Mouse (Mus musculus) stomach, embryonic 16.5 days (tissue): ENCODE data around the gene Pax8. TPM values are rescaled to one million over a fixed set of nuclear protein-coding genes. Genes with fewer than 3 reads are reported as not detected.

ENCODE experiments used
- ATAC-seq: fragments of 200-750 bp; cut with Nextera tagmentation; 2 replicates; pipeline ENCODE4 v1.8.0; 2017; ENCODE audit warnings: moderate number of reproducible peaks, moderate TSS enrichment; ENCODE audit not compliant: insufficient read depth, low FRiP score
- H3K27ac ChIP-seq: fragments of 300-500 bp; sonication (generic); 2 replicates; pipeline ENCODE4 v1.5.1; 2014; ENCODE audit warnings: low read length
- H3K27me3 ChIP-seq: fragments of 300-500 bp; sonication (generic); 2 replicates; pipeline ENCODE4 v1.6.1; 2014; ENCODE audit warnings: low read length, control low read depth, mixed read lengths; ENCODE audit not compliant: control insufficient read depth, insufficient read depth
- H3K36me3 ChIP-seq: fragments of 300-500 bp; sonication (generic); 2 replicates; pipeline ENCODE4 v1.6.1; 2014; ENCODE audit warnings: low read length; ENCODE audit not compliant: control insufficient read depth, insufficient read depth
- H3K4me1 ChIP-seq: fragments of 300-500 bp; sonication (generic); 2 replicates; pipeline ENCODE4 v1.6.1; 2014; ENCODE audit warnings: low read length, control low read depth, mixed read lengths; ENCODE audit not compliant: control insufficient read depth, insufficient read depth
- H3K4me2 ChIP-seq: fragments of 300-500 bp; sonication (generic); 2 replicates; pipeline ENCODE4 v1.6.1; 2014; ENCODE audit warnings: low read depth, low read length, mixed read lengths
- H3K4me3 ChIP-seq: fragments of 300-500 bp; sonication (generic); replicated peaks from 2 replicates; pipeline ENCODE4 v1.5.1; 2014; ENCODE audit warnings: mild to moderate bottlenecking, low read length
- H3K9ac ChIP-seq: fragments of 300-500 bp; sonication (generic); 2 replicates; pipeline ENCODE4 v1.6.1; 2014; ENCODE audit warnings: low read length
- H3K9me3 ChIP-seq: fragments of 300-500 bp; sonication (generic); replicated peaks from 2 replicates; pipeline ENCODE4 v1.6.1; 2016; ENCODE audit warnings: low read length, control low read depth; ENCODE audit not compliant: control insufficient read depth
- WGBS: fragments of 180-500 bp; shearing (Covaris S2); extraction: QIAGEN DNeasy Blood & Tissue Kit; methylation state at CpG from one replicate; pipeline ENCODE4 v1.1.7; 2014; 5-methylcytosine and 5-hydroxymethylcytosine counted together
- polyA plus RNA-seq: library from polyadenylated mRNA; unstranded; fragments of >200 nt; fragmentation: Nextera tagmentation; extraction: Ambion mirVana; gene quantifications from 2 replicates; pipeline ENCODE4 v1.2.1, GENCODE M21; 2015

Gene Pax8
- polyA plus RNA-seq, 1 experiment from 2014 or later, result 0.17 TPM

- 72% methylated on average over 4 of the region's 4 CpGs for WGBS
- H3K4me1 ChIP-seq, result no peaks in the 10 kb centered on the region
- no peak overlapping the region for H3K4me3 ChIP-seq
- no peak overlapping the region for H3K9ac ChIP-seq
- H3K27me3 ChIP-seq, result no peaks in the 10 kb centered on the region
- H3K27ac ChIP-seq, result no peak overlapping the region
- no peaks in the 10 kb centered on the region for H3K9me3 ChIP-seq
- H3K36me3 ChIP-seq, result no peaks in the 10 kb centered on the region
- ATAC-seq, result no peak
- no peak overlapping the region for H3K4me2 ChIP-seq
Measured at GRCm38 (mm10) chr2:24429806-24430205, 45.6 kb downstream of the Pax8 start.

- no peak overlapping the region for H3K27ac ChIP-seq
- no peaks in the 10 kb centered on the region for H3K9me3 ChIP-seq
- H3K27me3 ChIP-seq, result no peaks in the 10 kb centered on the region
- WGBS, result 50% methylated on average over 12 of the region's 12 CpGs
- peak; percentile 40; the same call in 1 of the 2 replicates for ATAC-seq
- H3K4me2 ChIP-seq, result no peak overlapping the region
- H3K4me1 ChIP-seq, result no peaks in the 10 kb centered on the region
- no peak overlapping the region for H3K9ac ChIP-seq
- no peaks in the 10 kb centered on the region for H3K36me3 ChIP-seq
- no peak overlapping the region for H3K4me3 ChIP-seq
Measured at GRCm38 (mm10) chr2:24427866-24428675, 47.3 kb downstream of the Pax8 start.

- no peaks in the 10 kb centered on the region for H3K36me3 ChIP-seq
- no peak overlapping the region for H3K27ac ChIP-seq
- H3K27me3 ChIP-seq, result no peaks in the 10 kb centered on the region
Measured at GRCm38 (mm10) chr2:24425630-24426029, 49.8 kb downstream of the Pax8 start.

GRCm38 (mm10) chr2:24422815-24423214 is 52.6 kb downstream of the Pax8 start:
- Histone ChIP-seq H3K9ac (no peak overlapping the region), H3K4me2 (no peak overlapping the region), H3K27me3 (no peaks in the 10 kb centered on the region), H3K4me3 (no peak overlapping the region), H3K4me1 (no peaks in the 10 kb centered on the region), H3K9me3 (no peaks in the 10 kb centered on the region), H3K27ac (no peak overlapping the region), H3K36me3 (no peaks in the 10 kb centered on the region)
- peak; percentile 56; the same call in 1 of the 2 replicates for ATAC-seq
- 70% methylated on average over 3 of the region's 3 CpGs for WGBS

More at GRCm38 (mm10) chr2:24425630-24426029, 49.8 kb downstream of the Pax8 start:
- no peak for ATAC-seq
- Histone ChIP-seq H3K9me3 (no peaks in the 10 kb centered on the region), H3K4me3 (no peak overlapping the region), H3K9ac (no peak overlapping the region), H3K4me2 (no peak overlapping the region), H3K4me1 (no peaks in the 10 kb centered on the region)
- WGBS, result 78% methylated on average over 2 of the region's 2 CpGs

GRCm38 (mm10) chr2:24421211-24421863 is 54.1 kb downstream of the Pax8 start:
- H3K4me2 ChIP-seq, result no peak overlapping the region
- H3K9ac ChIP-seq, result no peak overlapping the region
- peaks cover 9% of the 10 kb centered on the region for H3K4me1 ChIP-seq
- no peaks in the 10 kb centered on the region for H3K36me3 ChIP-seq
- no peaks in the 10 kb centered on the region for H3K9me3 ChIP-seq
- 83% methylated on average over 6 of the region's 6 CpGs for WGBS
- ATAC-seq, result no peak
- no peaks in the 10 kb centered on the region for H3K27me3 ChIP-seq
- H3K27ac ChIP-seq, result no peak overlapping the region
- H3K4me3 ChIP-seq, result no peak overlapping the region

- no peak overlapping the region for H3K4me3 ChIP-seq
- H3K27ac ChIP-seq, result peak overlapping the region; percentile 30; the same call in 1 of the 2 replicates
- no peaks in the 10 kb centered on the region for H3K36me3 ChIP-seq
- ATAC-seq, result no peak
- WGBS, result 87% methylated on average over 4 of the region's 4 CpGs
- peaks cover 26% of the 10 kb centered on the region for H3K4me1 ChIP-seq
- no peak overlapping the region for H3K4me2 ChIP-seq
- H3K27me3 ChIP-seq, result no peaks in the 10 kb centered on the region
- H3K9ac ChIP-seq, result no peak overlapping the region
- no peaks in the 10 kb centered on the region for H3K9me3 ChIP-seq
Measured at GRCm38 (mm10) chr2:24417564-24417963, 57.8 kb downstream of the Pax8 start.

- Histone ChIP-seq H3K36me3 (no peaks in the 10 kb centered on the region), H3K4me2 (no peak overlapping the region), H3K9me3 (no peaks in the 10 kb centered on the region), H3K9ac (no peak overlapping the region), H3K4me1 (peaks cover 27% of the 10 kb centered on the region), H3K4me3 (no peak overlapping the region), H3K27me3 (no peaks in the 10 kb centered on the region), H3K27ac (peak overlapping the region; percentile 4; the same call in 1 of the 2 replicates)
- WGBS, result 16% methylated on average over 2 of the region's 2 CpGs
- no peak for ATAC-seq
Measured at GRCm38 (mm10) chr2:24417106-24417505, 58.3 kb downstream of the Pax8 start.

GRCm38 (mm10) chr2:24416668-24417067 is 58.7 kb downstream of the Pax8 start:
- H3K9me3 ChIP-seq, result no peaks in the 10 kb centered on the region
- H3K4me3 ChIP-seq, result no peak overlapping the region
- peaks cover 27% of the 10 kb centered on the region for H3K4me1 ChIP-seq
- H3K4me2 ChIP-seq, result no peak overlapping the region
- peak overlapping the region; percentile 8; the same call in 1 of the 2 replicates for H3K9ac ChIP-seq
- H3K36me3 ChIP-seq, result no peaks in the 10 kb centered on the region
- ATAC-seq, result peak; percentile 37
- peak overlapping the region; percentile 4; the same call in 1 of the 2 replicates for H3K27ac ChIP-seq
- no peaks in the 10 kb centered on the region for H3K27me3 ChIP-seq
- 9% methylated on average over 9 of the region's 9 CpGs for WGBS

GRCm38 (mm10) chr2:24413677-24414076 is 61.7 kb downstream of the Pax8 start:
- no peaks in the 10 kb centered on the region for H3K27me3 ChIP-seq
- no peaks in the 10 kb centered on the region for H3K36me3 ChIP-seq
- H3K27ac ChIP-seq, result 0 out of 2 replicates have a peak overlapping the region, but pooled peaks have one; percentile 31
- no peak overlapping the region for H3K4me2 ChIP-seq
- ATAC-seq, result no peak
- WGBS, result 72% methylated on average over 4 of the region's 4 CpGs
- no peak overlapping the region for H3K9ac ChIP-seq
- H3K4me1 ChIP-seq, result peaks cover 27% of the 10 kb centered on the region
- no peaks in the 10 kb centered on the region for H3K9me3 ChIP-seq
- H3K4me3 ChIP-seq, result no peak overlapping the region
